Mouse (Mus musculus) right cerebral cortex, postnatal 25 days (tissue): ENCODE measurements around the gene Tmem170b.

ENCODE experiments used
- DNase-seq: peaks from one replicate; pipeline ENCODE4 v3.0.0; 2022

Tmem170b gene

DNA sequence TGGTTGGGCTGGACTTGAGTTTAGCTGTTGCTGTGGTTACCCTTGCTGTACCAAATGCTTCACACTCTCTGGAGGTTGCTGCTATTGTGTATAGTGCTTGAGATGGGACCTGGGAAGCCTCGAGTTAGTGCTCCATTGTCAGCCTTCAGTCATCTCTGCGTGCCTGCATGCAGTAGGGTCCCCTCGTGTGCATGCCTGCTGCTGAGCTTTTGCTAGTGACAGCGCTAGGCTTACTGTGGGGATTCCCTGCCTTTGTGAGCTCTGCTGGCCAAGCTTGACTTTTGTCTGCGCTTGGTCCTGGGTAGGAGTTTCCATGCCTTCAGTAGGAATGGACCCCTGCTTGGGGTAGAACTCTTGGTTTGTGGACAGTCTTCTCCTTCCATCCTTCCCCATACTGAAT, 9.3 kb downstream of the Tmem170b start:
- no peak for DNase-seq

DNA sequence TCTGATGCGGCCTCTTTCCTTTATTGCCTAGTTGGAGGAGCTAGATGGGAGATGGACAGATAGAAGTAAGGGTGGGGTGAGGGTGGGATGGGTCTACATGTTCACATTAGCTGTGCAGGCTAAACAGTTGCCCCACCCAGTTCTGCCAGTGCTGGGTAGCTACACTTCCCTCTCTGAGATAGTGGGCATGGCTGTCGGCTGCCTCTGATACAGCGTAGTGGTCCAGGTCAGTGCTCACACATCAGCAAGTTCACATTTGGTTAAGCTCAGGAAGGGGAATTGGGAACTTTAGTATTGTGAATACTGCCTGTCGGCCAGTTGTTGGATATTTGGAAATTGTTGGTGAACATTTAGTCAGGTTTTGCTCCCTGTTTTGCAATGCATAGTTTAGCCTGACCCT, 13.8 kb downstream of the Tmem170b start:
- no peak for DNase-seq

DNA sequence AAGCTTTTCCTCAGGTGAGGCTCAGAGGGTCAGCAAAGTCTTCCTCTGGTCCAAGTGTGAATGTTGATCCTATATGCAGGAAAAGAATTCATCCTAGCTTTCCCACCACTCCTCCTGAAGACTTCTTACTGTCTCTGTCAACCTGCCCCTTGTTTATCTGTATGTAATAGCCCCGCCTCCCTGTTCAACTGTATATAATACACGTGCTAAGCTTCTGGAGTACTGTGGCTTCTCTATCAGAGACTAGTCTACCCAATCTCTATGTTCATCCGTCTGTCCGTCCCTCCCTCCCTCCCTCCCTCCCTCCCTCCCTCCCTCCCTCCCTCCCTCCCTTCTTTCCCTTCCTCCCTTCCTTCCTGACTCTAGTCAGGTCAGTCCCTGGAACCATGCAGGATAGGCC, 14.4 kb downstream of the Tmem170b start:
- no peak for DNase-seq

DNA sequence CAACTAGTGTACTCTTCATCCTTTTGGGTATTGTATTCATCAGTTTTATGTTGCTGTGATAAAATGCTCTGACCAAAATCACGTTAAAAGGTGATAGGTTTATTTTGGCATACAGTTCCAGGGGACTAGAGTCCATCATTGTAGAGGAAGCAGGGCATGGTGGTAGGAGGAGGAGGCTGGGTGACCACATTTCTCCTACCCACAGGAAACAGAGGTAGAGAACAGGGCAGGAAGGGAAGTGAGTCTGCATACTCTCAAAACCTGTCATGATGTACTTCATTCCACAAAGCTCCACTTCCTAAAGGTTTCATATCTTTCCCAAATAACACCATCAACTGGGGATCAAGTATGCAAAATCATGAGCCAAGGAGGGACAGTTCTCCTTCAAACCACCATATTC, 18.4 kb downstream of the Tmem170b start:
- DNase-seq, result no peak

DNA sequence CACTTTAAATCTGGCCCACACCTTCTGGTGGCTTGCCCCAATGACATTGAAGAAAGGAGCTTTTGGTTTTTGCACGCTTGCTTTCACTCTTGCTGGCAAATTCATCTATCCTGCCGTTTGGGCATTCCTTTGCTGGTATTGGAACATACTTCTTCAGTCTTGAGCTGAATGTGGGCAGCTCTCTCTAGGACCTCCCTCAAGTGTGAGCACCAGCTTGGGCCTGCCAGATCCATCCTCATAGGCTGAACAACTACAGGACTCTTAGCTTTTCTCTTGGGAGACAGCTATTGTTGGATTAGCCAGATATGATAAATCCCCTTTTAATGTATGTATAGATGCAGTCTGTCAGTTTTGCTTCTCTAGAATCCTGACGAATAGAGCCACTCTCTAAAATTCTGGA, 19.5 kb downstream of the Tmem170b start:
- DNase-seq, result no peak

DNA sequence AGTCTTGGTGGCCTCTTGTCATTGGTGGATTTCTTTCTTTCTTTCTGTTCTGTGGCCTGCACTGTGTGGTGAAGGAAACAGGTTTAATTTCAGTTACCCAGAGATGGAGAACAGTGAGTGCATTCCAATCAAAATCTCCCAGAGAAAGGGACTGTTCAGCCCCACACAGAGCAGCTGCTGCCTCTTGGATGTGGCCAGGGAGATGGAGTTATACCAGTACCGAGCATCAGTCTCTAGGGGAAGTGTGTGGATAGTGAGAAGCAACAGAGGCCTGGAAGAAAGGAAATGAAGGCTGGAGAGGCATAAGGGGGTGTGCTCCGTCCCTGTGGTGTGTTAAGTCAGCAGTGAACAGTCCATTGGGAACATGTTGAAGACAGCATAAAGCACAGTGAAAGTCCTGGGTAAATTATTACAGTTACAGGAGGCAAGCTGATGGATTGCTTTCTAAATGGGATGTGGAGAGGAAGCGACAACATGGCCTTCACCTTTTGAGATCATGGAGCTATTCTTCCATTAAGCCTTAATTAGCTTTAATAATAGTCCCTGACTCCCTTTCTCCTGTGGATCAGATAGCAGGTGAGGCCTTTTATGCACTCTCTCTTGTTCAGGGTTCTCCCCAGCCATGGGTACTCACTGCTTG, 21.7 kb downstream of the Tmem170b start:
- DNase-seq, result no peak

DNA sequence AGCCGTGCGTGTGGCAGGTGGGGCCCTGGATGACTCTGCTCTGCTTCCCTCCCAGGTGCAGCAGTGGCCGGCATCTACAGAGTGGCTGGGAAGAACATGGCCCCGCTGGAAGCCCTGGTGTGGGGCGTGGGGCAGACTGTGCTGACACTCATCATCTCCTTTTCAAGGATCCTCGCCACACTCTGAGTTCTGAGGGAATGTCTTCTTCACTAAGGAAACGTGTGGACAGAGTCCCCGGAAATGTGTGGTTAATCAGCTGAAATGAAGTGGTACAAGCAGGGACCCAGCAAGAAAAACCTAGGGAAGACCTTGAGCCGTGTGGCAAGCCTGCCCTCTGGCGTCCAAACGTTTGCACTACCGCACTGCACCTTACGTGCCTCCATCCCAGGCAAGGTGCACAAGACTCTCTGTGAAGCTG, 28.7 kb downstream of the Tmem170b start:
- DNase-seq, result peak; percentile 76

DNA sequence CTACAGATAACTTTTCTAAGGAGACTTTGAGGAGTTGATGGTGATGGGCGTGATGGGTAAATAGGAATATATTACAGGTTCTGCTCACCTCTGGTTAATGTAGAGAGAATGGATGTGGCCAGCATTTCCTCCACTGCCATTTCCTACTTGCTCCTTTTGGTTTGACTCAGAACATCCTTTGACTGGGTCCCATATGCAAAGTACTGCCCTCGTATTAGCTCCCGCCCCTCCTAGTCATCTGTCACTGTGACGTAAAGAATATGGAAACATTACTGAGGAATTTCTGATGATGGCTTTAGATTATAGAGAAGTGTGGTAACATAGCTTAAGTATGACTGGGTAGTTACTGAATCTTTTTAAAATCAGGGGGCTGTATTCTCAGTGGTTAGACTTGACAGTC, 32.4 kb downstream of the Tmem170b start:
- no peak for DNase-seq

DNA sequence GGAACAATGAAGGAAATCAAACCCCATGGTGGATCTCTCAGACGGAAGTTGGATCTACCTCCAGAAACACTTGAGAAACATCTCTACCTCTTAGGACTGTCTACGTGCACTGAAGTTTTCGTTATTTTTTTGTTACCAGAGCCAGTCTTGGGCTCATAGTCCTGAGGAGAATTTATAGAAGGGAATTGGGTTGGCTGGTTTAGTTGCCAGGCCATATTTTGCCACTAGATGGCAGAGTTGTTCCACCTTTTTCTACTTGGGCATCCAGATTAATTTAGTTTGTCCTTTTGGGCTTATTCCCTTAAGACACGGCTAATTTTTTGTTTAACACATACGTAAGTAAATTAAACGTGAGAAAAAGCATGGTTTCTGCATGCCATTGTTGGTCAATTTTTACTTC, 37.1 kb downstream of the Tmem170b start:
- peak; percentile 65 for DNase-seq

DNA sequence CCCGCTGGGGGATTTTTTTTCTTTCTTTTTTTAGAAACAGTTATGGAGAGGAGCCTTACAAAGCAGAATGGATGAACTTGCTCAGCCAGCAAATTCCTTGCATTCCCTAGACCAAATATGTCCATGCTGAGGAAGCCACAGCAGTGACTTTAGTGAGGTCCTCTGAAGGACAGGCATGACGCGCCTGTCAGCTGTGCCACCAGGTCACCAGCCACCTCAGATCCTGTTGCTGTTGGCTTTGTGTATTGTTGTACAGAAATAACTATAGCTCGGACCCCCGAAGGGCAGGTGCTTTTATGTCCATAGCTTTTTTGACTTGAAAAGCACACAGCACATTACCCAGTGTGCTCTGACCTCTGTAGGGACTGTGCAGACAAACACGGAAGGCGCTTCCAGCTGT, 38.1 kb downstream of the Tmem170b start:
- no peak for DNase-seq

DNA sequence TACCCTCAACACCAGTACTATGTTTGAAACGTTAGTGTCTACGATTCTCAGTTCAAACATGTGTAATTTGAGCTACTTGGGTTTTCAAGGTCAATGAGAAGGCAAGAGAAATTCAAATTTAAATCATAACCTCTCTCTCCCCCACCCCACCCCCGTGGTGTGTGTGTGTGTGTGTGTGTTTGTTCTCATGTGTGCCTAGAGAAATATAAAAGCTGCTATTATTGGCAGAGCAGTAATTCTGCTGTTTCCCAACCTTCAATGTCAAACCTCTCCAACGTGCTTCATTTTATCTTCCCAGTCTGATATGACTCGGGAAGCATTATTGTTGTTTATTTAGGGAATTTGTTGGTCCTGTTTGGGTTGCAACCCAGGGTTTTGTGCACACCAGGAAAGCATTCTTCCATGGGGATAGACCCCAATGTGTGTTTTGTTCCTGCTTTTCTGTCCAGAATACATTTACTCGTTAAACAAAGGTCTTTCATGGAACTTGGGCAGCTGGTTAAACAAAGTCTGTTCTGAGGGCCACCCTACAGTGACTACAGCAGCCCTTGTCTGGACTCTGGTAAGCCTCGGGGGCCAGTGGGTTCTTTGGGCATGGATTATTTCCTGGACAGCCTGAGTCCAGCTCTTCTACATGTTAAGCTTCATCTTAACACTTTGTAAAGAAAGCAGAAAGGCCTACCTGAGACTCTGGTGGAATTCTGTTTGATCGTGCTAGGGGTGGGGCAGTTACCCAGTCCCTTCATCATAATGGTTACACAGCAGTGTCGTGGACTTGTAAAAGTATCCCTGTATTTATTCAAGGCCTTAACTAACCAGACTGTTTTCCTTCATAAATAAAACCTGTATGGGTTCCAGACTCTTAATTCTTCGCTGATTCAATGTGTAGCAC, 39.1 kb downstream of the Tmem170b start:
- DNase-seq, result no peak

DNA sequence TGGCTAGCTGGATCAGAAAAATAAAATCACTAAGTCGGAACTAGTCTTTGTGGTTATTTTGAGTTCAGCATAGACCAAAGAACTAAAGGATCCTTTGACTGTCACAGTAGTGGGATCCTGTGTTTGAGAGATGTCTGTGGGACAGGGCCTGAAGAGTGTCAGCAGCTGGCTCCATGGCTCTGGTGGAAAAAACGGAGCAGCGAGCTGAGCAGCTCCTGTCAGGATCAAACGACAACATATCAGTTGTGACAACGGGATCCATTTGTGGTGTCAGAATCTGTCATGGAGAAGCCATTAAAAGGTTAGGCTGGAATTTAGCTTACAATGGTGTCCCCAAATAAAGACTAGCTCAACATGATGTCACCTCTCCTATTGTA, 39.8 kb downstream of the Tmem170b start:
- DNase-seq, result no peak

DNA sequence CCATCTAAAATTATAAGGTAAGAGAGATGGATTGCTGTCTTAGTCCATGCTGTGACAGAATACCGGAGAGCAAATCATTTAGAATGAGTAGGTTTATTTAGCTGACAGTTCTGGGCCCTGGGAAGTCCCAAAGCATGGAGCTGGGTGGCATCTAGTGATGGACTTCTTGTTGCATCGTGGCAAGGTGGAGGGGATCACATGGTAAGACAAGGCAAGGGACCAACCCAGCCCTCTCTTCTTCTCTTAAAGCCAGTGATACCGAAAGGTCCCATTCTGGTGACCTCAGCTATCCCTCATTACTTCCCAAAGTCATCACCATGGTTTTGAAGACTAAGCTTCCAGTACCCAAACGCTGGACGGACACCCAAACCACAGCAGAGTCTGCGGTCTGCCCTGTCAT, 42.3 kb downstream of the Tmem170b start:
- DNase-seq, result no peak

DNA sequence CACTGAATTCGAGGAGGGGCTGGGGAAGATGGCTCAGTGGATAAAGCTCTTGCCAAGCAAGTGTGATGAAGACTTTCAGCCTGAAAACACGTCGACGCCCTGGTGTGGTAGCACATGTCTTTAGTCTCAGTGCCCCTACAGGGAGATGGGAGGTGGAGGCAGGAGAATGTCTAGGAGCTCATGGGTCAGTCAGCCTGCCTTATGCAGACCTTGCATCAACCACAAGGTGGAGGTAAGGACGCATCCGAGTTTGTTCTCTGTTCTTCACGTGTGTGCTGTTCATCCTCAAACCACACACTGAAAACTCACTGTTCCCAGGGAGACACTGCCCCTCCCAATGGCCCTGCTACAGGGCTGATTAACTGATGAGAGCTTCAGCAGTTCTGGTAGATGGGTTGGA, 45.0 kb downstream of the Tmem170b start:
- no peak for DNase-seq

DNA sequence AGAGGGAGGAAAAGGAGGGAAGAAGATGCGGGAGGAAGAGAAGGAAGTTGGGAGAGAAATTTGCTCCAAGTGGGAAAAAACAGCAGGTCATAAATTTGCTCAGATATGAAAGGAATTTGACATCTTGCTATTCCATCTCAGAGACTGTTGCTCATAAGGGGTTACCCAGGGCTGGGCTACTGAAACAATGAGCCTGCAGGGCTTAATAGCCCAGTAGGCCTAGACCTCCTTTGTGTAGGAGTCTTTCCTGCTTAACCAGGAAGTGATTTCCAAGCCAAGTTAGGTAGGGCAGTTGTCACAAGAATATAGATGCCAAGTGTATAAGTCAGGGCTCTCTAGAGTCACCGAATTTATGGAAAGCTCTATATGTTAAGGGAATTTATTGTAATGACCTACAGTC, 48.1 kb downstream of the Tmem170b start:
- DNase-seq, result no peak

DNA sequence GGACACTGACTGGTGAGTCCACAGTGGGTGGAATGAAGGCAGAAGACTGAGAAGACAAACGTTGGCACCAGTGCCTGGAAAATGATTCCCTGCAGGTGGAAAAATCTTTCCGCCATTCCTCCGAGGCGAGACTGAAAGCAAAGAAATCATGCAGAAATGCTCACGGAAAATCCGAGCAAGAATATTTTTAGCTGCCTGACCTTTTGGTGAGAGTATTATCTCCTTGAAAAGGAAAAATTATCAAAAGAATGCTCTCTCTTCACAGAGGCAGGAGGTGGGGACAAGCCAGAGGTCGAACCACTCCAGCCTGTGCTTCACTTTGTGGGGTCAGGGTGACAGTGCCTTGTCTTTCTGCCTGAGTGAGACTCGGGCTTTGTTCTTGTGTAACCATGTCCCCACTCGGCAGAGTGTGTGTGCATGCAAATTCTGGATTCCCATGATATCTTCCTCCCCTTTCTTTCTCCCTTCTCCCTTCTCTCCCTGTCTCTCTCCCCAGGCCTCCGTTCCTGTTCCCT, 49.9 kb downstream of the Tmem170b start:
- no peak for DNase-seq

DNA sequence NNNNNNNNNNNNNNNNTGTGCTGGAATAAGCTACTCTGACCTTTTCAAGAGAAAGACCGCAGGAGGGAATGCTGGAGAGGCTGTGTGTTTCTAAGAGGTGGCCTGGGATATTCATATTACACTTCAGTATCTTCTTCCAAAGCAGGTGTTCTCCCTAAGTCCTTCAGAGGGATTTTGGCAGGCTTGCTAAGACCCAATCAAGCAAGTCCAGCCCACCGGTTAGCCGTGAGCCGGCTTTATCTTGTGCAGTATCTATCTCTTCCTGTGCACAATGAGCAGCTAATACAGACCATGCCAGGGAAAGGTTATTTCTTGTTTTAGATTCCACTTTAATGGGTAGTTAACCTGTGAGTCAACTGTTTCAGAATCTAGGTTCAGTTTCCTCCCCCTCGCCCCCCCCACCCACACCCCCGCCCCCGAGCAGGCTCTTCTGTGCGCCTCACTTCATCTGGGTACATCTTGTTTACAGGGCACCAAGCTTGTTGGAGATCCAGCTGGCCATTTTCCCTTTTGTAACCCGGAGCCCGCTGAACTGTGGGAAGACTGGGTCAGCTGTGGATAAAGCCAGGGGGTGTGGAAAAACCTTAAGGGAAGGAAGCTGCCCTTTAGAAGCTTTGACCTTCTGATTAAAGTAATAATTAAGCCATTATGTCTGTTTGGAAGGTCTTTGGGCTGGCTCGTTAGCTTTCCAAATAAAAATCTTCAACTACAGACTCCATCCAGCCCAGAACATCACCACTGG, 54.5 kb downstream of the Tmem170b start:
- no peak for DNase-seq

DNA sequence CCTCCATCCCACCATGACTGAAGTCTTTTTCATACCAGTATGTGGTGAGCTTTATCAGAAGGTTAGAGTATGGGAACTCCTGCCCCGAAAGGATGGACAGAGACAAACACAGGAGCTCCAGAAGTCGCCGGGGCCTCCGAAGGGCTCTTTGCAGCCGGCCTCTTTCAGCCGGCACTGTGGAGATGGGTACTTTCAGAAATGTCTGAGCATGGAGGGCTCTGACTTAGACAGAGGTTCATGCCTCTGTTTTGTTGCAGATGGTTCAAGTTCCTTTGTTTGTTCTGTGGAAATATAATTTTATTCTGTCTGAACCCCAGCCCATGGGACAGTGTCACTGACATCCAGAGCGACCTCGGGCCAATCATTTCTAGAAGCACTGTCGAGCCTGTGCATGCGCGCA, 55.4 kb downstream of the Tmem170b start:
- DNase-seq, result no peak

DNA sequence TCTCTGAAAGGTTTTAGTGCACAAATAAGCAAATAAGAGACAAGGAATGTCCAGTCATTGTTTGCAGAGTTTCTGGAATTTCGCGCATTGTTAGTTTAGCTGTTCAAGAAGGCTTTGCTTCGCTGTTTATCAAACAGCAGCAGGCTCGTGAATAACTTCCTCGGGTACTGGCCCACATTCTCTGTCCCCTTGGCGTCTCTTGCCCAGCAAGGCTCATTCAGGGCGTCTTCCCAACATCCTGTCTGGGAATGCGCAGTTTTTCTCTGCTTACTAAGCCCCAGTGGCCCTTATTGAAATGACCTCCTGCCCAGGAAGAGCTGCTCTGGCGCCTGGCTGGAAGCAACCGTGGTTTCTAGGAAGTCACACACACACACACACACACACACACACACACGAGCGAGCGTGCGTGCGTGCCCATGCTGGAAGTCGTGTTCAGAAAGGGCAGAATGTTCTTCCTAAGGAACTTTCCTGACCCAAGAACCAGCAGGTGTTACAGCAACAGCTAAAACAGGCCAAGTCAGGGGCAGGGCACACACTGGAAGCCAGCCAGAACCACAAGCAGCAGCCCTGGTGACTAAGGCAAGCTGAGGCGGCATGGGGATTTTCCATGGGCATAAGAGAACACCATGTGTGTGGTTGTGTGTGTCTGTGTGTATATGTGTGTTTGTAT, 56.8 kb downstream of the Tmem170b start:
- no peak for DNase-seq

DNA sequence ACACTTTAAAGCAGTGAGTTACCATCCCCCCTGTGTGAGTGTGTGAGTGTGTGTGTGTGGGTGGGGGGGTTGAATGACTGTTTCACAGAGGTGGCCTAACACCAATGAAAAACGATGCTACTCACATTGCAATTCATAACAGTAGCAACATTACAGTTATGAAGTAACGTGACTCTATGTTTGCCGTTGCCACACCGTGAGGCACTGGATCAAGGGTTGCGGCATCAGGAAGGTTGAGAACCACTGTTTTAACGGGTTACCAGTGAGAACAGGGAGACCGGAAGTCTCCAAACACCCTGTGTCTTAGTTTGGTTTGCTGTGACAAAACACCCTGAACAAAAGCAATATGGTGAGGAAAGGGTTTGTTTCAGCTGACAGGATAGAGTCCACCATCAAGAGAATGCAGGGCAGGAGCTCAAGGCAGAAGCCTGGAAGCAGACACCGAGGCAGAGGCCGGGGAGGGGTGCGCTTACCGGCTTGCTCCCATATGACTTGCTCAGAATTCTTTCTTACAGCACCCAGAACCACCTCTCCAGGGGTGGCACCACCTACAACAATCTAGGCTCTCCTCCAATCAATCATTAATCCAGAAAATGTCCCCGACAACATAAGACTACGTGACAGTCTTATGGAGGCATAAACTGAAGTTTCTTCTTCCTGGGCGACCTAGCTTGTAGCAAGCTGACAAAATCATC, 57.9 kb downstream of the Tmem170b start:
- DNase-seq, result no peak

DNA sequence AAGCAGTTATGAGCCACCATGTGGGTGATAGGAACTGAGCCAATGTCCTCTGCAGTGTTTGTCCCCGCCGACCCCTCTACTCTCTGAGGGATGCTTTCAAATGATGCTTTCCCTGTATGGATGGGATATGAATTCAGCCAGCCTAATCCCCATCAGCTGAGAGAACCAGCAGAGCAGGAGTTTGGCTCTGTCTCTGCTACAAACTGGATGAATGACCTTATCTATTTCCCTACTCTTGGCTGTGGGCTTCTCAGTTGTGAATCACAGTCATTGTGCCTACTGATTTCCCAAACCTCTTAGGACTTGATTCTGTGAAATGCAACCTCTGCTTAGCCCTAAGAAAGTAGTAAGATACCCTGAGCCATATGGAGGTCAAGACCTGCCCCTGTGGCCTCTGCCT, 64.2 kb downstream of the Tmem170b start:
- no peak for DNase-seq

DNA sequence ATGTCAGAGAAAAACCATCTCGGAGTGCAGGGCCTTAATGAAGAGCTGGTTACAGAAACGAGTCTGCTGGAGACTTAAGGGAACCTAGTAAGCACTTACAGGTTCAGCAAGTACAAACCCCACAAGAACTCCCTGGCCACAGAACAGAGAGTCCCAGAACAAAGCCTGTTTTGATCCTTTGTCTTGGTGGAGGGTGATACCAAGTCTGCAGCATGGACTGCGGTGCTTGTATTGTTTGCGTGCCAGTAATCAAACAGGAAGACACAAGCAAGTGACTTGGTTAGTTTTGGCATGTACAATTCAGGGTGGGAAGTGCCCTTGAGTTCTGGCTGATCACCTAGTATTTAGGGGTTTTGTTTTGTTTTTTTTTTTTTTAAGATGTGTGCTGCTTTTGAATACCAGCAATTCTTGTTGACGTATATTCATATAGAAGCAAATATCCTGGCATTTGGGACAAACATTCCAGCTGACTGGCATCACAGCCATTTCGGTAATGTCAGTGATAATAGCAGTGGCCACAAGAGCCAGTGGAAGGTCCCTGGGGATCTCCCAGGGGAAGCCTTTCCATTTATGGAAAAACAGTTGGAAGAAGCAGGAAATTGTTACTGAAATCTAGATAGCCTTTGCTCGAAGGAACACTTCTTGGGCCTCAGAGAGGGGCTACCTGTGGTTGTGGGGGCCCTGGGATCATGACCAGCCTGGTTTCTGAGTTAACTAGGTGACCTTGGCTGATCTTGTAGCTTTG, 64.9 kb downstream of the Tmem170b start:
- no peak for DNase-seq
